Mouse (Mus musculus): ENCODE measurements at regions not wholly inside any gene's neighbourhood (a gene's known extent, or its start where the extent isn't known, plus 50 kb on each side); places are given as distances from the start of the nearest gene placed in this dataset.

DNA sequence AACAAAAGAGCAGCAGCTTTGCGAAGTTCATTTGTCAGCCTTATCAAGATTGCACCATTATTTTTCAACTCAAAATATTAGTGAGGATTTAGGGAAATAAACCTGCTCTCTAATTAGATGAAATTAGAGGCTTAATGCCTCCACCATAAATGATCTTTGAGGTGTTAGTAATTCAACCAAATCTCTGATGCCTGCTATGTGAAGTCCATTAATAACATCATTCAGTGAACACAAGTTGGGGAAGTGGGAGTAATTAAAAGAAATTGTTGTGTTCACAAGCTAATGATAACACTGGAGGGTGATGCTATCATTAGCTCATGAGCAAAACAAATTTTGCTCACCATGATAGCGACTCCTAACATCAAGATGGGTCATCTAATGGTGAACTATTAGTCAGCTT is 246.0 kb downstream of the Ttc6 start:
- no peak for DNase-seq

- no peak for DNase-seq
Observed at GRCm38 (mm10) chr12:57823809-57824208, 259.9 kb downstream of the Ttc6 start.

GRCm38 (mm10) chr12:57825754-57826153 is 261.8 kb downstream of the Ttc6 start:
- peak; percentile 50 for DNase-seq

- no peak for DNase-seq
Observed at GRCm38 (mm10) chr12:57842813-57843212, 278.9 kb downstream of the Ttc6 start.

DNA sequence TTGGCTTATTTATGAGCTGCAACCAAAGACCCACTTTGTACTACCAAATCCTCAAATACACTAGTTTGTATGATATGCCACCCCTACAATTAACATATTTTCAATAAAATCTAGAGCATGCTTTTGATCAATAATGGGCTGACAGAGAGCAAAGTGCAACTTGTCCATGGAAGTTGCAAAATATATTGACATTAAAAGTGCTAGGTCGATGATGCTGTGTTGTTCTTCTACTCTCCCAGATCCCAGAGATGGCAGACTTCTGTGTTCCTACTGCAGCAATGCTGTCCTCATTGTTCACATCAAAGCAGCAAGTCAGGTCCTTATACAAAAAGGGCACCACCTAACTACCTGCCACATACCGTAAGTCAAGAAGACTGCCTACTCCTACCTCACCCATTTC is 307.1 kb downstream of the Ttc6 start:
- no peak for DNase-seq

DNA sequence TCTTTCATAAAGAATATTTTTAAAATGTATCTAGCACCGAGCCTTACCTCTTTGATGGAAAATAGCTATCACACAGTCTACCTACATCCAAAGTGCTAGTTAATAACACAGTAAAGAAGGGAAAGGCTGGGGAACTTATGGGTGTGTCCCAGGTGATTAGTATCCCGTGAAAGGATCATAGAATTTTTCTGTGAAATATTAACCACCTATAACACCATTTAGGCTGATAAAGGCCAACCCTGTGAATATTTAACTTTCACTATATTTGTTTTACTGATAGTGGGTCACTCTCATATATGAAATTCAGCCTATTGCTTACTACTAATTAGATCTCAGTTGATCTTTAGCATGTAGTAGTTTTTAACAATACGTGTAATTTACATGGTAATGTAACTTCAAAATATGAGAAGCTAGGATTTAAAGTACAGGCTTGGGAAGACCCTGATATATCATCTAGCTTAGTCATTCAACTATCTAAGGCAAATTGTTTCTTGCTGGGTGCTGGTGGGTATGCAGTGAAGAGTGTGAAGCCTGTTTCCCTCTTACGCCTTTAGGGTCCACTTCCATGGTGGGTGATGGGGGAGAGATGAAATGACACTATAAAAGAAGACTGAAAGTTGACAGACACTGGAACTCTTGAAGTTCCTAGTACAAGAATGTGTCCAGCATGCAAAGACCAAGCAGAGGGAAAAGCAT is 320.6 kb upstream of the Sstr1 start:
- no peak for DNase-seq

DNA sequence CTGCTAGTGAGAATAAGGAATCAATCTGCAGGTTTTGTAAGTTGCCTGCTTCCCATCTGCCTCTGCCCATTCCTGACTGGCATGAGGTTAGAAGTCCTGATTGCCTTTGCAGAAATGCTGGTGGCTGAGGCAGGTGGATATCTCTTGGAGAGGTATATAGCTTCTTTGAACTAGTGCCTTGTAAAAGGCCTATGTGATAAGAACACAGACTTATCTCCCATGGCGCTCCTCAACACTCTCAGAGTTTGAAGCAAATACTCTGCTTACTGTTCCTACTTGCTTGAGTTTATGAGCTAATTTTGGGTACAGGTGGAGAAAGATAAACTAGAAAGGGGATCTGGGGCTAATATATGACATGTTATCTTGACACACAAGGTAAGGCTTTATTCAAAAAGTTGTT is 320.0 kb upstream of the Sstr1 start:
- DNase-seq, result no peak

DNA sequence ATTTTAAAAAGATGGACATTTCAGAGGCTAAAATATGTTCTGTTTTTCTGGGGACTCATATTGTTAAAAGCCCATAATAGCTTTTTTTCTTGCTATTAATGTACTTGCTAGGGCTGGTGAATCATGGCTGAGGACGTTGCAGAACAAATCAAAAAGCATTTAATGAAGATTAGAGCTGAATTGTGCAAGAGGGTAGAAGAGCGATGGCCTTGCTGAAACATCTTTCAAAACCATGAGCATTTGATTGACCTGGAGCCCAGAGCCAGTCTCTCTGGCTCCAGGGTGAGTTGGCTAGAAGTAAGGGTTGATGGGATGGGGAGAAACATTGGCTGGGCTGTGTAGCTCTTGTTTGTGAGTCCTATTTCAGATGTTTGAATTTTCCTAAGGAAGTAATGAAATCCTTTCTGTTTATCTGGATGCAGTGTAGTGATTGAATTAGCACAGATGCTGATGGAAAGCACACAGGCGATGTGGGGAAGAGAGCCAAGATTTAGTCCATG is 313.8 kb upstream of the Sstr1 start:
- no peak for DNase-seq

DNA sequence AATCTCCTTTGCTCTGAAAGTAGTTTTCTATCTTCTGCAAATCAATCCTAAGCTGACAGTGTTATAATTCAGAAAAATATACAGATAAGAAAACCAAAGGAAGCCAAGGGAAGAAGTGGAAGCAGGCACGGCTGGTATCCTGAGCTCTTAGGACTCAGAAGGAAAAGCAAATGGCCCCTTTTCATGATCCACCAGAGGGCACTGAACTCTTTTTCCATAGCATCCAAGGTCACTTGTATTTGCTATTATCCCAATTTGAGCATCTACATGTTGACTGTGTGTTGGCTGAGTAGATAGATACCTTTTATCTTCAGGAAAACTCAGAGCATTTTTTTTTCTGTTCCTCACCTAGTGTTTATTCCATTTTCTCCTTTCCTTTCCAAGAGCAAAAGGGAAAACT is 306.9 kb upstream of the Sstr1 start:
- DNase-seq, result no peak

DNA sequence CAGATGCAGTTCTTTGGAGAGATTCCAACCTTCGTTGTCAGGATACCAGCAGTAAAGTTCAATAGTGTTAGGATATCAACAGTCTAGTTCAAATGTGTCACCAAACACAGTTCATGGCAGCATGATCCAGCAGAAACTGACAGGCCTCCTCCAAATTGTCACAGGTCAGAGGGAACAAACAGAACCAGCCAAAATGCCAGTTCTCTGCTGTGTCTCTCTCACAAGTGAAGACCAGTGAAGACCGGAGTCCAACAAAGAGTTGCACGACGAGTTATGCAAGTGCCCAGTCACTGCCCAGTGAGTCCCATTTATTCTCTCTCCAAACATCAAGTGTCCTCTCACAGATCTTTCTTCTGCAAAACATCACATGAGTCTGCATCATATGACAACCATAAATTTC is 293.4 kb upstream of the Sstr1 start:
- no peak for DNase-seq

DNA sequence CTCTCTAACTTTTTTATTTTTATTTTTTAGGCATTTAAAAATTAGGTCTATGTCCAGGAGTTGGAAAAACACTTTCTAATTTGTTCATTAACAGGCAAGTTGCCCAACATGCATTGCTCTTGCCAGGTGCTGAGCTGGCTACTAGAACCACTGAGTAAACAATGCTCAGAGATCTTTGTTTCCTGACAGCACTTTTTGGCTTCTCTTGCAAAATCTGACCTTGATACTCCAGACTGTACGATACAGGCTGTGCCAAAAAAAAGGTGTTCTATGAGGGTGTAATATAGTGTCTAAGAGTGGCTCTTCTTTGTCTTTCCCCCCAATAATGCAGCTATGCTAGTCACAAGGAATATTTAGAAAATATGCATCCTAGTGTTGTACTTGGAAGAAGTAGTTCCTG is 289.5 kb upstream of the Sstr1 start:
- DNase-seq, result no peak

GRCm38 (mm10) chr12:57924422-57924821 is 287.1 kb upstream of the Sstr1 start:
- no peak for DNase-seq

DNA sequence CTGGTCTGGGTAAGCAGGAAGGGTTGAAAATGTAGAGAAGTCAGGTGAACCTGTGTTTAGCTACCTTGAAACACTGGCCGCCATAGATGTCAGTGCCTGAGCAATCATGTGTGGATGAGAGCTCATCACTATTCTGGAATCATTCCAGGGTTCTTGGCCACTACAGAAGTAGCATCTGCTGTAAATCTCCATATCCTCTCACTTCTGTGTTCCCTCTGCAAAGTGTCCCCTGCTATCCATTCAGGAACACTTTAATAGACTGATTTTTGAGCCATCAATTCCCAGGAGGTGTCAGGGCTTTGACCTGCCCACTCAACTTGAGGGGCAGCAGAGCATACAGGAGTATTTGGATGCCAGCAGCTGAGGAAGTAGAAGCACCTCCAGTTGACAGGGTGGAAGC is 284.7 kb upstream of the Sstr1 start:
- no peak for DNase-seq

- DNase-seq, result no peak
Observed at GRCm38 (mm10) chr12:57928030-57928429, 283.5 kb upstream of the Sstr1 start.

DNA sequence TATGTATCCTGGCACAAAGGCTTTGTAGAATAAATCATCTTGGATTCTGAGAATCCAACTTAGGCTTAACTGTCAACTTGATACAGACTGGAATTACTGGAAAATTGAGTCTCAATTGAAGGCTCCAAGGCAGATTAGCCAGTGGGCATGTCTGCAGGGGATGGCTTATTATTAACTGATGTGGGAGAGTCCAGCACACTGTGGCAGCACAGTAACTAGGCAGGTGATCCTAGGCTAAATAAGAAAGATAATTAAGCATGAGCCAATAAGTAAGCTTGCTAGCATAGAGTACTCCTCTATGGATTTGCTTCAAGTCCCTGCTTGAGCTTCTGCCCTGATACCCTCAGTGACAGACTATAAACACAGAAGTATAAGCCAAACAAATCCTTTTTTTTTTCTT is 279.7 kb upstream of the Sstr1 start:
- no peak for DNase-seq

DNA sequence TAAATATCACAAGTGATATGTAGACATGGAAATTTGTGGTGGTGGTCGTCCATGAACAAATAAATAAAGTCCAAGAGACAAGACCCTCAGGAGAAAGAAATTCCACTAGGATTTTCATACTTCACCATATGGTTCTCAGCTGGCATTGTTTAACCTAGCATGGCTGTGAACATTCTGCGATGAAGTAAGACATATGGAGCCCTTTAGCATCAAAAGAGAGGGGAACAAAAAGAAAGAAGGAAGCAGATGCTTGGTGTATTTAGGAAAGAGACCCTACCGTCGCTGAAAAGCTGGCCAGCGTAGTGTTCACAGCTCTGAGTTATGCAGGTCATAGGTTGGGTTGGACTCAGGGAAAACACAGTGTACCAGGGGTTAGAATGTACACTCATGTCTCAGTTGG is 261.7 kb upstream of the Sstr1 start:
- DNase-seq, result no peak

- no peak for DNase-seq
Observed at GRCm38 (mm10) chr12:57958527-57958926, 253.0 kb upstream of the Sstr1 start.

GRCm38 (mm10) chr12:57960171-57960570 is 251.4 kb upstream of the Sstr1 start:
- DNase-seq, result no peak

DNA sequence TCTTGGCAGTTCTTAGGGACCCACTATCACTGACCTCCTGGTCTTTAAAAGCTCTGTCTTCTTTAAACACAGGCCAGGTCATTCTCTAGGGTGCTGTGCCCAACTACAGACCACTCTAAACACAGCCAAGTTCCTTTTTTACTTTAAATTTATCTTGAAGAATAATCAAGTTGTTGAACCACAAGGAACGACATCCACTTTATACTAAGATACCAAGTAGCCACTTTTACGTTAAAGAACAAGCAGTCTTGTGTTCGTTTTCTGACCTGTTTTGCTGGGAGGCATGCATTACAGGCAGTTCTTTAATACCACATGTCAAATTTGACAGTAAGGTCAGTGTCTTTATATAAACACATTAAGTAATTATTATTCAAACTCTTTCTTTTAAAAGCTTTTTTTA is 242.4 kb upstream of the Sstr1 start:
- no peak for DNase-seq

DNA sequence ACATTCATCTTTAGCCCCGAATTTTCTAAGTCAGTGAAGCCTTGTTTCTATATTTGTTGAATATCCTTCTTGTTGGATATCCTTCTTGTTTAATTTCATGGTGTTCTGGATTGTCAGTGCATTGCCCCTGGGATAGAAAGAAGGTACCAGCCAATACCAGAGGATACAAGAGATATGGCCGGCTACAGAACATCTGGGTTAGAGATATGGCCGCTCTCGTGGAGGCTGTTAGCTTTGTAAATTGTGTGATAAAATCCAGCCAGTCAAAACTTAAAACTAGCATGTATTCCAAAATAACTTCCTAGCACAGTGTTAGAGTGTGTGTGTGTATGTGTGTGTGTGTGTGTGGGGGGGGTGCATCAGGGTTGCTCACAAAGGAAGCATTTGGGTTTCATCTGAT is 241.4 kb upstream of the Sstr1 start:
- no peak for DNase-seq

GRCm38 (mm10) chr12:57972484-57972883 is 239.1 kb upstream of the Sstr1 start:
- no peak for DNase-seq

All from lung, postnatal 10 days (tissue).